Mouse (Mus musculus) urinary bladder, adult 18-20 months (tissue): ENCODE measurements around the gene Apol7c.
"Not testable (repeated sequence)": the region's sequence is repeated elsewhere in the genome, so short reads cannot be mapped to it uniquely, and the experiment has no call there.

Source experiments
- DNase-seq, 2 experiments: peaks; one replicate each; pipeline ENCODE4 v3.0.0; 2022; ENCODE audit warnings: low spot score in 2 of 2, mixed read lengths in 2 of 2

Apol7c gene

DNA sequence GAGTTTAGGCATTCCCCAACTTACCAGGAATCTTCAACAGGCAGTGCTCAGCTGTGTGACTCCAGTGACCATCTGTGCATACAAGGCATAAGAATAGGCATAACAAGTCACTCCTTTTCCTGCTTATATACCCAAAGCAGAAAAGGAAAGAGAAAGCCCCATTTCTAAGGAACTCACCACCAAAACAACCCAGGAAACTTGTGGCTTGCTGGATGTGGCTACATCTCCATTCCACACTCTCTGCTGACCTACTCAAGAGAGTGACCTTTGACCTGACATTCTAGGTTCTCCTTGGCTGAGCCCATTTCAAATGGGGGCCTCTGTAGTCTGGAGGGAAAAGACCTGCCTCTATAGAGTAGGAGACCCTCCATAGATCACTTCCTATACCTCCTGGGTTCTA, at the start of gene Apol7c:
TSS of gene Apol7c (minus strand) at position 101 of the 400 bp plus-strand sequence.
- DNase-seq: no peak

GRCm38 (mm10) chr15:77581681-77582080, 48.6 kb upstream of the Apol7c start:
- peak in 1 of 2 experiments; percentile 8 for DNase-seq

GRCm38 (mm10) chr15:77579311-77579710, 46.2 kb upstream of the Apol7c start:
- no peak for DNase-seq

GRCm38 (mm10) chr15:77578801-77579200, 45.7 kb upstream of the Apol7c start:
- DNase-seq: no peak

DNA sequence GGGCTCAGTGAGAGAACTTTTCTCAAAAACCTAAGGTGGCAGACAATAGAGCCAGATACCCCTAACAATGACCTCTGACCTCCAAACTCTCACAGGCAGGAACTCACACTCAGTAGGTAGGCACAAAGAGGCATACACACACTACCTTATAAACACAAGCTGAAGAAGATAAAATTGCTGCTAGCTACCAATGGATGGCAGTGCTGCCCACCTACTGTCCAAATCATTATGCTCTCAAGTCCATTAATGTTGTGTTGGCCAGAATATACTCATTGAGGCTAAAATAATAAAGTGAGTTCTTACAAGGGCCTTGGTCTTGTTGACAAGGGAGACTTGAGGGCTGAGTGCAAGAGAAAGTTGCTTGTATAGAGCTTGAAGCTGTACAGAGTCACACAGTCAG, 30.1 kb upstream of the Apol7c start:
- DNase-seq: no peak

- DNase-seq: no peak
These were observed 28.7 kb upstream of the Apol7c start, which contains the start of gene 1700025B11Rik for GRCm38 (mm10) chr15:77561792-77562191. Gene 1700025B11Rik, minus strand, starts transcription at chr15:77561892.

DNA sequence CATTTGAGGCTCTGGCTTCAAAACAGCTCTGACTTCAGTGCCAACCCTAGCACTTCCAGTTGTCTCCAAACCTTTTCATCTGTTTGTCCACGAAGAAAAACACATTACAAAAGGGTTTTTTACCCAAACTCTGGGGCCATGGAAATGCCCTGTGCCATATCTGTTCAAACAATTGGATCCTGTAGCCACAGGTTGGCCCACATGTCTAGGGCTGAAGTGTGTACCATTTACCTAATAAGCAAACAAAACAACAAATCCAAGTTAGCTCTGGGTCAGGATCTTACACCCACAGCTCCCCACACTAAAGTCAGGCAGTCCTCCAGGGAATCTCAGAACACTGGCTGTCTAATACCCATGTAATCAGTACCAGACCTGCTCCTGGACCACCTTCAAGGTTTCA, 6.1 kb upstream of the Apol7c start:
- DNase-seq: not testable (repeated sequence)

DNA sequence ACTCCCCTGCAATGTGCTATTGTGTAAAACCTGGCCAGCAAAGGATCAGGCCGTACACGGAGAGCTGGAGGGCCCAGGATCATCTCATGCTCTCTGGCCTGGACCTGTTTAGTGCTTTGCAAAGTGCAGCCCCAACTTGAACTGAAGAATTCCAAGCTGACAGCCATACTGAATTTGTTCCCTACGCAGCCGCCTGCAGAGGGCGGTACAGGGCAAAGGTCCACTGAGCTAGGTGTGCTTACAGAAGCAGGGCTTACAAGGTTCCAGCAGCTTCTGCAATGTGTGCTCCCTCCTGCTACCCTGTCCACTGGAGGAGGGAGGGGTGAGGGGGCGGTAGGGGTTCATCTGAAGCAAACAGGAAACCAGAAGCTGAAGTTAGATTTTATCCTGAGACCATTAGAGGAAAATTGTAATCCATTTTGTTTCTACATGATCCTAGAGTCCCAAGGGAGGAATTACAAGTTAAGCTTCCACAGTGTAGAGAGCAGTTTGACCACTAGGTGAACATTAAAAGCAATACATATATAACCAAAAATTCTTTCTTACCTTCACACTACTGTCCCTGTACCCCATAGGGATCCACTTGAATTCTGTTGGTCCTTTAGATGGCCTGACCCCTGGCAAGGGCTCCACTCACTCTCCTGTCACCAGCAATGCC, 9.8 kb downstream of the Apol7c start:
- peak; percentile 19 to 32 for DNase-seq

DNA sequence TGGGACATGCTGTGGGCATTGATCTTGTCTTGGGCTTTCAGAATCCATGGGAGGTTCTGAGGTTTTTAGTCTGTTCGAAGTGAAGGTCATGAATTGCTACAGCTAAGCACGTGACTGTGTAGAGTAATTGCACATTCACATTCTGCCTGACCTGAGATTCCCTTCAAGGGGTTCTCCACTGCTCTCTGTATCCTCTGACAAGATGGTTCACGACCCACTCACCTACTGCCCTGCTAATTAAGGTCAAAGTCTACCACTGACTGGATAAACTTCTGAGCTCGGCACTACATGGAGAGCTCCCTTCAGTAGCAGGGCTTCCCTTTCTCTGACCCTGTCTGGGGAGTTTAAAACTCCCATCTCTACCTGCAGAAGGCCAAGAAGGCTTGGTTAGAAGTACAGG, 12.5 kb downstream of the Apol7c start:
- not testable (repeated sequence) for DNase-seq

- not testable (repeated sequence) for DNase-seq
These were observed 25.1 kb downstream of the Apol7c start, which contains the start of gene Apol11a for GRCm38 (mm10) chr15:77507966-77508365. Gene Apol11a, plus strand, starts transcription at chr15:77508271.

DNA sequence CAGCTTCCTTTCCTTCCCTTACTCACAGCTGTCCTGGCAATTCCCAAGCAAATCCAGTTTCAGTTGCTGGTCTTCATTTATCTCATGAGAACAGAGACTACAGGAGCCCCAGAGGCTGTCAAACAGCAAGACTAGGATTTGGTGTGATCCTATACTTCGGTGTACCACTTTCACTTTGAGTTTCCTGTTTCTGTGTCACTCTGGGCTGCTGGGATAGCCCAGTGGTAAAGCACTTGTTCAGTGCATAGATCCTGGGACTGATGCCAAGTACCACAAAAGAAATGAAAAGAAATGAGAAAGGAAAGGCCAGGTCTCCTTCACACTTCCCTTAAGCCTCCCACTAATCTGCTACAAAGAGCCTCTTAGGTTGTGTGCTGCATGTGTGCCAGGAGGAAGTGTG, 38.4 kb downstream of the Apol7c start:
- DNase-seq: not testable (repeated sequence)

DNA sequence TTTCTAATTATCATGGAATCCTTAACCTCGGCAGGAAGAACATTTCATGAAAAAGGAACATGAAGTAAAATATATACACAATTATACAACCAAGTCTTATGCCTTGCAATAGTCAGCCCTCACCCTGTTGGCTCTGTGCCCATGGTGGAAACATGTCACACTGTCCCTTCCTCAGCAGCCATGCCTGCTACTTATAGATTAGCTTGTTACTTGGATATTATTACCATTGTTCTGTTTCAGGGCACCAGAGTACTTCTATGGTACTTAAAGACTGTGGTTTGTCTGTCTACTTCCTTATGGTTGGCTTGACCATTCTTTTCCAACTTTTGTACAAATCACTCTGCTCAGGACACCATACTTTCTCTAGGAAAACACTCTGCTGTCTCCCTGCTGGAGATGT, 39.9 kb downstream of the Apol7c start:
- not testable (repeated sequence) for DNase-seq

DNA sequence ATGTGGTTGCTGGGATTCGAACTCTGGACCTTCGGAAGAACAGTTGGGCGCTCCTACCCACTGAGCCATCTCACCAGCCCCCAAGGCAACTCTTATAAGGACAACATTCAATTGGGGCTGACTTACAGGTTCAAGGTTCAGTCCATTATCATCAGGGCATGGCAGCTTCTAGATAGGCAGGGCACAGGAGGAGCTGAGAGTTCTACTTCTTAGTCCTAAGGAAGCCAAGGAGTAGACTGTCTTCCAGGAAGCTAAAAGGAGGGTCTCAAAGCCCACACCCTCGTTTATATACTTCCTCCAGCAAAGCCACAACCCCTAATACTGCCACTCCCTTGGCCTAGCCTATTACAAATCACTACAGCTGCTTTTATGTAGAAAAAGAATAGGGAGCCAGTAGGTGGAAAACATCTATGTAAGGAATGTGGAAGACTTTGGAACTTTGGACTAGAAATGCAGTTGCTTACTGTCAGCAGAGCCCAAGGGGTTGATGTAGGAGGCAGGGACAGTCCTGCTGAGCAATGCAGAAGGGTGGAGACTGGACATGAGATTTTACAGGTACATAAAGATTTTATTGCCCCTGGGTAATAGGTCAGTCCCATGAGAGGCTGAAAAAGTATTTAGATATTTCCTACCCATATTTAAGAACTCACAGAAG, 50.8 kb downstream of the Apol7c start:
- no peak for DNase-seq

DNA sequence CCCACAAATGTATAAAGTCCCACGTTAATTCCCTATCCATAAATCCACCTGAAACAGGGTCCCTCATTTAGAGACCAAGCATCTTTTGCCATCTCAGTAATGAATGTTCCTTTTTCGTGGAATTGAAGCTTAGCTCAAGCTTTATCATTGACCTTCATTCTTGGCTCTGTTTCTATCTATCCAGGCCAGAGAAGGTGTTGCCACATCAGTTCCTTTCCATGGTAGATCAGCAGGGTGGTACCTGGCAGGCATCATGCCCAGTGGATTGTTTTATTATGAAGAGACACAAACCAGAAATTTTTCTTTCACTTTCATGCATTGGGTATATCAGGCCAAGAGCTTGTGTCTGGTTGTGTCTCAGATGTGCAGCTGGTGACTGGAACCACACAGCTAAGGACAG, 56.4 kb downstream of the Apol7c start, which contains the start of gene Apol10a:
TSS of gene Apol10a (plus strand) at position 355 of the 400 bp plus-strand sequence.
- not testable (repeated sequence) for DNase-seq
